ENCODE assay signal across 24 mouse cellular contexts in genomic region chr7:3272206-3272605, GRCm38 (mm10). TPM values are rescaled to one million over a fixed set of nuclear protein-coding genes. Genes with fewer than 3 reads are reported as not detected.
DNase-seq lines count a peak whose midpoint lies in the region; ATAC-seq lines count a peak whose summit lies in the region.
"Had no signal": no experiment of that assay in that cellular context is flagged by ENCODE, and none has a peak within 500 bp of the region (broad histone marks: within the 10 kb centered on the region; RNA-seq: fewer than 3 reads in every experiment).

No protein-coding gene starts in this region.

- ATAC-seq in CD4-positive, CD25-positive, alpha-beta regulatory T cell, adult 4 months: no peak
- ATAC-seq: forebrain, embryonic 13.5 days; hindbrain, embryonic 16.5 days had no signal

- no peaks in the 10 kb centered on the region for H3K27me3 ChIP-seq in splenic B cell, adult 2 months (ENCODE audit: control insufficient read depth, insufficient read depth, low read length, poor library complexity, severe bottlenecking)
- H3K27me3 ChIP-seq: embryonic facial prominence, embryonic 13.5 days; forebrain, embryonic 13.5 days; hindbrain, embryonic 12.5 days had no signal

- no peaks in the 10 kb centered on the region for H3K36me3 ChIP-seq in splenic B cell, adult 2 months (ENCODE audit: control insufficient read depth, insufficient read depth, low read length, poor library complexity, severe bottlenecking)
- H3K36me3 ChIP-seq: embryonic facial prominence, embryonic 13.5 days; G1E; hindbrain, embryonic 12.5 days had no signal

- DNase-seq in CD4-positive, CD25-positive, alpha-beta regulatory T cell, adult 2 months (ENCODE audit: low read depth, low spot score): peak; percentile 8
- peak; percentile 66 for DNase-seq in T-cell, adult 2 months (ENCODE audit: low spot score)
- peak; percentile 33 for DNase-seq in splenic B cell, adult 2 months (ENCODE audit: low read depth, low spot score)
- DNase-seq in thymus, postnatal 36 days: peak; percentile 24 to 31
- no peak for DNase-seq in left cerebral cortex, adult 11 months (ENCODE audit: low spot score)
- no peak for DNase-seq in left cerebral cortex, postnatal 4 days
- DNase-seq in adrenal gland, postnatal 10 days: no peak
- DNase-seq: adrenal gland, postnatal 14 days; B cell, adult 2 months; cerebellum, adult 18-20 months; cerebellum, adult 9-11 months; cerebellum, postnatal 36 days; gastrocnemius, postnatal 36 days; heart, adult 11 months; heart, postnatal 10 days; heart, postnatal 4 days had no signal

- intact Hi-C loops in left cerebral cortex, postnatal 4 days (cut with DNase I): no loop called here

RNA-seq across cellular contexts. Expression of gene Myadm, which starts 16.7 kb away (rescaled TPM):
- polyA plus RNA-seq in CD4-positive, CD25-positive, alpha-beta regulatory T cell, adult 4 months (2017; shearing (Covaris generic)): 1 to 10 TPM; 7.5 to 7.8 TPM
- total RNA-seq in left cerebral cortex, postnatal 4 days (2021): 10 to 100 TPM; 34.6 to 35.9 TPM
- 100 to 1,000 TPM; 110 to 126 TPM for total RNA-seq in adrenal gland, postnatal 10 days (2021)
- polyA plus RNA-seq: G1E had no signal

RNA-seq across cellular contexts. Expression of gene Prkcg, which starts 16.8 kb away (rescaled TPM):
- not detected for polyA plus RNA-seq in CD4-positive, CD25-positive, alpha-beta regulatory T cell, adult 4 months (2017; shearing (Covaris generic))
- total RNA-seq in left cerebral cortex, postnatal 4 days (2021): 100 to 1,000 TPM in 1 of 2 experiments, 10 to 100 TPM in 1; 88.7 to 100 TPM
- total RNA-seq in adrenal gland, postnatal 10 days (2021): 1 to 10 TPM; 1.6 to 2.6 TPM
- polyA plus RNA-seq: G1E had no signal

RNA-seq across cellular contexts. Expression of gene Nlrp12, which starts 22.7 kb away (rescaled TPM):
- polyA plus RNA-seq in CD4-positive, CD25-positive, alpha-beta regulatory T cell, adult 4 months (2017; shearing (Covaris generic)): not detected
- total RNA-seq in left cerebral cortex, postnatal 4 days (2021): under 1 TPM; 0.06 to 0.08 TPM
- total RNA-seq in adrenal gland, postnatal 10 days (2021): 1 to 10 TPM in 1 of 2 experiments, under 1 TPM in 1; 0.15 to 1.0 TPM
- total RNA-seq: gastrocnemius, adult 8-10 months; gastrocnemius, postnatal 36 days had no signal
- polyA plus RNA-seq: embryonic facial prominence, embryonic 13.5 days; forebrain, embryonic 13.5 days; G1E; heart, embryonic 14.5 days; hindbrain, embryonic 12.5 days had no signal

Comparison
In these comparisons a context has a peak if more than half of its experiments do, and no peak if none do; other contexts are left out.
1. DNase-seq: peak in CD4-positive, CD25-positive, alpha-beta regulatory T cell, adult 2 months (single experiment), T-cell, adult 2 months (single experiment), splenic B cell, adult 2 months (single experiment) and thymus, postnatal 36 days (2 of 2); none in left cerebral cortex, adult 11 months (single experiment), left cerebral cortex, postnatal 4 days (single experiment) and adrenal gland, postnatal 10 days (single experiment).
2. RNA of gene Prkcg, which starts 16.8 kb away (total RNA-seq): 88.7 to 100 TPM in left cerebral cortex, postnatal 4 days; 1.6 to 2.6 TPM in adrenal gland, postnatal 10 days; every median in the first group is over 10 times any median in the second.